Mouse (Mus musculus) C2C12 (cell line): Measurements from ENCODE around the gene Tbc1d10b. TPM values are rescaled to one million over a fixed set of nuclear protein-coding genes. Genes with fewer than 3 reads are reported as not detected.

Source experiments
- H3K27me3 ChIP-seq: one replicate; pipeline ENCODE4 v1.6.1; 2011; ENCODE audit not compliant: control insufficient read depth, insufficient read depth, insufficient read length
- H3K36me3 ChIP-seq: one replicate; pipeline ENCODE4 v1.6.1; 2011; ENCODE audit not compliant: control insufficient read depth, insufficient read depth
- H3K4me3 ChIP-seq: one replicate; pipeline ENCODE4 v1.5.1; 2011; ENCODE audit warnings: mild to moderate bottlenecking, control low read depth; ENCODE audit not compliant: poor library complexity, insufficient read depth, severe bottlenecking
- H3K79me2 ChIP-seq: one replicate; pipeline ENCODE4 v1.6.1; 2011; ENCODE audit not compliant: control insufficient read depth, insufficient read depth
- H3K79me3 ChIP-seq: one replicate; pipeline ENCODE4 v1.6.1; 2011; ENCODE audit warnings: low read depth, control low read depth
- H3ac ChIP-seq: one replicate; pipeline ENCODE3; 2011; ENCODE audit warnings: low read depth; ENCODE audit not compliant: control insufficient read depth, insufficient read length
- CEBPB ChIP-seq: IDR thresholded peaks from one replicate; pipeline ENCODE4 v1.6.1; 2011; ENCODE audit warnings: low read depth, mild to moderate bottlenecking, control low read depth, moderate library complexity
- CTCF ChIP-seq: IDR thresholded peaks from one replicate; pipeline ENCODE4 v1.5.1; 2011; ENCODE audit not compliant: control insufficient read depth, insufficient read depth, insufficient read length
- FOSL1 ChIP-seq: IDR thresholded peaks from one replicate; pipeline ENCODE4 v1.8.0; 2011; ENCODE audit warnings: mild to moderate bottlenecking, low read length; ENCODE audit not compliant: poor library complexity, insufficient read depth, severe bottlenecking
- MAX ChIP-seq: IDR thresholded peaks from one replicate; pipeline ENCODE4 v1.6.1; 2011; ENCODE audit warnings: mild to moderate bottlenecking, control low read depth
- MYOD1 ChIP-seq: IDR thresholded peaks from one replicate; pipeline ENCODE4 v1.6.1; 2011; ENCODE audit warnings: low read depth; ENCODE audit not compliant: control insufficient read depth, insufficient read length
- MYOG ChIP-seq: IDR thresholded peaks from one replicate; pipeline ENCODE4 v1.6.1; 2011; ENCODE audit not compliant: control insufficient read depth, insufficient read length; ENCODE audit errors: extremely low read depth
- USF1 ChIP-seq: IDR thresholded peaks from one replicate; pipeline ENCODE4 v1.6.1; 2011; ENCODE audit warnings: low read depth, mild to moderate bottlenecking, control low read depth, moderate library complexity
- polyA plus RNA-seq: library from polyadenylated mRNA; unstranded; fragments of >200 nt; fragmentation: generic; extraction: Trizol; gene quantifications from one replicate; pipeline ENCODE4 v1.2.1, GENCODE M21; 2012; ENCODE audit warnings: missing spikeins

The Tbc1d10b gene
- polyA plus RNA-seq, 1 experiment, result 41.4 TPM

GRCm38 (mm10) chr7:127231376-127231775 lies 23.1 kb upstream of the Tbc1d10b start:
- Histone ChIP-seq H3K36me3 (peaks cover 28% of the 10 kb centered on the region), H3K79me2 (peaks cover 57% of the 10 kb centered on the region), H3ac (no peak overlapping the region), H3K4me3 (peak overlapping the region; percentile 80), H3K79me3 (peaks cover 41% of the 10 kb centered on the region), H3K27me3 (no peaks in the 10 kb centered on the region)
- no peak for TF ChIP-seq FOSL1
- TF ChIP-seq USF1, result no peak
- no peak for TF ChIP-seq MYOG
- no peak for TF ChIP-seq MYOD1
- no peak for TF ChIP-seq CTCF

GRCm38 (mm10) chr7:127228615-127229303 lies 20.5 kb upstream of the Tbc1d10b start:
- Histone ChIP-seq H3K36me3 (peaks cover 10% of the 10 kb centered on the region), H3ac (no peak overlapping the region), H3K79me2 (peaks cover 35% of the 10 kb centered on the region), H3K79me3 (peaks cover 29% of the 10 kb centered on the region), H3K27me3 (no peaks in the 10 kb centered on the region), H3K4me3 (no peak overlapping the region)
- TF ChIP-seq MYOD1, result no peak
- peak; percentile 71 for TF ChIP-seq CTCF
- peak; percentile 38 for TF ChIP-seq USF1
- peak; percentile 18 for TF ChIP-seq MAX

- peaks cover under 1% of the 10 kb centered on the region for H3K36me3 ChIP-seq
- H3K4me3 ChIP-seq, result no peak overlapping the region
- H3K79me3 ChIP-seq, result peaks cover under 1% of the 10 kb centered on the region
- peaks cover 3% of the 10 kb centered on the region for H3K79me2 ChIP-seq
- H3ac ChIP-seq, result no peak overlapping the region
- TF ChIP-seq FOSL1 (no peak), USF1 (no peak), MAX (no peak), CEBPB (no peak), MYOG (no peak), MYOD1 (no peak), CTCF (no peak)
- H3K27me3 ChIP-seq, result no peaks in the 10 kb centered on the region
These were observed 17.1 kb upstream of the Tbc1d10b start for GRCm38 (mm10) chr7:127225147-127225995.

GRCm38 (mm10) chr7:127224616-127225015 lies 16.3 kb upstream of the Tbc1d10b start:
- Histone ChIP-seq H3K79me3 (no peaks in the 10 kb centered on the region), H3K4me3 (no peak overlapping the region), H3ac (no peak overlapping the region), H3K79me2 (no peaks in the 10 kb centered on the region), H3K36me3 (no peaks in the 10 kb centered on the region), H3K27me3 (no peaks in the 10 kb centered on the region)
- no peak for TF ChIP-seq USF1
- no peak for TF ChIP-seq FOSL1
- TF ChIP-seq MAX, result no peak
- no peak for TF ChIP-seq CTCF
- TF ChIP-seq MYOD1, result no peak
- TF ChIP-seq CEBPB, result no peak
- no peak for TF ChIP-seq MYOG

GRCm38 (mm10) chr7:127223515-127224478 lies 15.5 kb upstream of the Tbc1d10b start:
- no peaks in the 10 kb centered on the region for H3K27me3 ChIP-seq
- H3K36me3 ChIP-seq, result no peaks in the 10 kb centered on the region
- no peak overlapping the region for H3K4me3 ChIP-seq
- no peak overlapping the region for H3ac ChIP-seq
- no peaks in the 10 kb centered on the region for H3K79me2 ChIP-seq
- no peaks in the 10 kb centered on the region for H3K79me3 ChIP-seq
- no peak for TF ChIP-seq USF1
- no peak for TF ChIP-seq MYOD1
- no peak for TF ChIP-seq MYOG
